Mouse (Mus musculus) heart, embryonic 12.5 days (tissue): ENCODE results near the gene Kcnd2. TPM values are rescaled to one million over a fixed set of nuclear protein-coding genes. Genes with fewer than 3 reads are reported as not detected.

Experiments
- ATAC-seq: fragments of 200-750 bp; cut with Nextera tagmentation; 2 replicates; pipeline ENCODE4 v1.8.0; 2017; ENCODE audit warnings: moderate TSS enrichment, moderate library complexity; ENCODE audit not compliant: insufficient number of reproducible peaks, low FRiP score
- H3K27ac ChIP-seq: fragments of 300-500 bp; sonication (generic); 2 replicates; pipeline ENCODE4 v1.5.1; 2016; ENCODE audit warnings: mild to moderate bottlenecking, moderate library complexity; ENCODE audit not compliant: poor library complexity, severe bottlenecking
- H3K27me3 ChIP-seq: fragments of 300-500 bp; sonication (generic); replicated peaks from 2 replicates; pipeline ENCODE4 v1.6.1; 2016; ENCODE audit warnings: mild to moderate bottlenecking, moderate library complexity
- H3K36me3 ChIP-seq: fragments of 300-500 bp; sonication (generic); 2 replicates; pipeline ENCODE4 v1.6.1; 2016; ENCODE audit warnings: mild to moderate bottlenecking, moderate library complexity
- H3K4me1 ChIP-seq: fragments of 300-500 bp; sonication (generic); replicated peaks from 2 replicates; pipeline ENCODE4 v1.6.1; 2016; ENCODE audit warnings: mild to moderate bottlenecking
- H3K4me2 ChIP-seq: fragments of 300-500 bp; sonication (generic); 2 replicates; pipeline ENCODE4 v1.6.1; 2016; ENCODE audit warnings: mild to moderate bottlenecking, moderate library complexity
- H3K4me3 ChIP-seq: fragments of 300-500 bp; sonication (generic); 2 replicates; pipeline ENCODE4 v1.5.1; 2016; ENCODE audit warnings: mild to moderate bottlenecking
- H3K9ac ChIP-seq: fragments of 300-500 bp; sonication (generic); 2 replicates; pipeline ENCODE4 v1.6.1; 2016; ENCODE audit warnings: mild to moderate bottlenecking, moderate library complexity
- H3K9me3 ChIP-seq: fragments of 300-500 bp; sonication (generic); replicated peaks from 2 replicates; pipeline ENCODE4 v1.6.1; 2016; ENCODE audit warnings: mild to moderate bottlenecking, moderate library complexity
- WGBS: fragments of 180-500 bp; shearing (Covaris S2); methylation state at CpG from one replicate; pipeline ENCODE4 v1.1.7; 2016; 5-methylcytosine and 5-hydroxymethylcytosine counted together
- polyA plus RNA-seq: library from polyadenylated mRNA; unstranded; fragments of >200 nt; fragmentation: Nextera tagmentation; extraction: Ambion mirVana; gene quantifications from 2 replicates; pipeline ENCODE4 v1.2.1, GENCODE M21; 2016

Kcnd2 gene
- polyA plus RNA-seq, 1 experiment from 2014 or later, result 2.2 TPM

DNA sequence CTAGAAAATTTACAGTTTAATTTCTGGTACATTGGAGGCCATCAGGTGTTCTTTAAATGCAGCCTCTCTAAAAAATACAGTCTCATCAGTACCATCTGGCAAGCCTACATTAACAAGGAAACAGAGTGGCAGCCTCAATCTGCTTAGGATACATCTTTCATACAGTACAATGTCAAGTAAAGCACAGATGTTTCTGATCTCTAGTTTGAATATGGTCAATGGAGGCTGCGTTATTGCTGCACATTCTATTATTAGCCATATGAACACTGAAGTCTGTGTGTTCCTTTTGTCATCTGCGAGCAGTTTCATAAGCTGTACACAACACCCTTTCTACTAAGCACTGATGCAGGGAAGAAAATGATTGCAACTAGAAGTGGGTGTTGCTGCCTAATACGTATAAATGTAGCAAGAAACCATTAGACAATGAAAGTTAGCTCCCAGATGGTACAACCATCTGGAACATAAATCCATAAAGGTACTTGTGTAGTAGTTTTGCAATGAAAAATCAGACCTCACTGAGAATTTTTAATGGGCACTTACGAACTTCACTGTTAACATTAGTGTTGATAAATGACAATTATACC is 209.0 kb downstream of the Kcnd2 start:
- Histone ChIP-seq H3K27me3 (no peaks in the 10 kb centered on the region), H3K4me2 (no peak overlapping the region), H3K9ac (no peak overlapping the region), H3K4me1 (no peaks in the 10 kb centered on the region), H3K36me3 (no peaks in the 10 kb centered on the region), H3K27ac (no peak overlapping the region), H3K9me3 (no peaks in the 10 kb centered on the region), H3K4me3 (no peak overlapping the region)
- 77% methylated on average over 4 of the region's 4 CpGs for WGBS
- no peak for ATAC-seq

DNA sequence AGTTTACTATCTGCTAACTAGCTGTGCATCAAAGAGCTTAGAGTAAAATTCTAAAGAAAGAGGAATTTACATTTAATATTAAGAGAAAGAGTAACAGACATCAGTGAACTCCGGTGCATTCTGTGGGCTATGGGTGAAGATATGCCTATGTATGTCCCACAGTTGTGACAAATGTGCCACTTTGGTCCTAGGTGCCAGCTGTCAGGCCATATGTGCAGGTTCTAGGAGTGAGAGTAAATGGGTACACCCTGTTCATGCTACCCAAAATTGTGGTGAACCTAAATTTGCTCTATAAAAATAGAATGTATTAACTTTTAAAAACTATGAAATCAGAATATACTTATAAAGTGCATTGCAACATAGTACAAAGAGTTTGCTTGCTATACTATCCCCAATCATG is 215.8 kb downstream of the Kcnd2 start:
- no peak overlapping the region for H3K4me3 ChIP-seq
- WGBS, result 84% methylated on average over 1 of the region's 1 CpGs
- H3K4me2 ChIP-seq, result no peak overlapping the region
- no peak overlapping the region for H3K27ac ChIP-seq
- no peaks in the 10 kb centered on the region for H3K27me3 ChIP-seq
- no peak for ATAC-seq
- H3K9me3 ChIP-seq, result no peaks in the 10 kb centered on the region
- no peaks in the 10 kb centered on the region for H3K4me1 ChIP-seq
- no peaks in the 10 kb centered on the region for H3K36me3 ChIP-seq
- H3K9ac ChIP-seq, result no peak overlapping the region

DNA sequence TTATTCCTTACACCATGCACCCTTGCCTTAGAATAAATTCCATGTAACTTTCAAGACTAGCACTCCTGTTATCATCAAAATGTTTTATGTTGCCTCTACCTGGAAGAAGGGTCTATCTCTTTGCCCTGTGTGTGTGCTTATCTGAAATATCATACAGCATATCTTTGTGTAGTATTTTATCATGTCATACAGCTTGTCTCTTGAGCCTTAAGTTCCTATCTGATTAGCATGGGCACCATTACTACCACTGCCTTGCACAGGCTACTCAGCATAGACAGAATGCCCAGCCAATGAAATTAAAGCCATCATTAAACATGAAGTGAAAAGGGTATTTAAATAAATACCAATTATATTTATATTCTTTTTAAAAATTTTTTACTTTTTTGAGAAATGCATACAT is 249.4 kb downstream of the Kcnd2 start:
- H3K36me3 ChIP-seq, result no peaks in the 10 kb centered on the region
- H3K4me2 ChIP-seq, result no peak overlapping the region
- ATAC-seq, result no peak
- no peaks in the 10 kb centered on the region for H3K9me3 ChIP-seq
- H3K4me3 ChIP-seq, result no peak overlapping the region
- H3K4me1 ChIP-seq, result peaks cover 4% of the 10 kb centered on the region; the same call in 1 of the 2 replicates
- H3K27ac ChIP-seq, result no peak overlapping the region
- no peaks in the 10 kb centered on the region for H3K27me3 ChIP-seq
- H3K9ac ChIP-seq, result no peak overlapping the region

DNA sequence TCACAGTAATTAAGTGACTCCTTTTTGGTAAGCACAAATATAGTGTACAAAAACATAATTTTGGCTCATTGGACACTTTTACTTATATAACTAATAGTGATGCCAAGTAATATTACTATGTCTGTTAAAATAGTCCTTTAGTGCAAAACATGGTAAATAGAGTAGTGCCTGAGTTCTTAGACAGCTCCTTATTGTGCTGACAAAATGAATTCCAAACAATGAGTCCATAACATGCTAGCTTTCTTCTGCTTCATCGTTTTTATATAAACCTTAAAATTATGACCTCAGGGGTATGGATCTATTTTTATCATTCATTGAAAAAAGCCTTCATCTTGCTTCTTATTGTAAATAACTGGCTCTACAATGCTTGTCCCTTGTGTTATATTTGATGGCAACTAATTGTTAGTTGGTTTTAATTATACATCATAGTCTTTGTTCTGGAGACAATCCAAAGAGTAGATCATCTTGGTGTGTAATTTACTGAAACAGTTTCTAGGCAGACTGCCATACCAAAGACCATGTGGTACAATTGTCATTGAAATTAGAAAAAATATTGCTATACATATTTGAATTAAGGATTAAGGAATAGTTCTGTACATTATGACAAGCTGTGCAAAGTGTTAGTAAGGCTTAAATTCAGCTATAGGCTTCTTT is 256.7 kb downstream of the Kcnd2 start:
- peaks cover 4% of the 10 kb centered on the region; the same call in 1 of the 2 replicates for H3K4me1 ChIP-seq
- no peak overlapping the region for H3K9ac ChIP-seq
- H3K4me3 ChIP-seq, result no peak overlapping the region
- ATAC-seq, result no peak
- no peak overlapping the region for H3K4me2 ChIP-seq
- no peaks in the 10 kb centered on the region for H3K27me3 ChIP-seq
- no peak overlapping the region for H3K27ac ChIP-seq
- no peaks in the 10 kb centered on the region for H3K36me3 ChIP-seq
- H3K9me3 ChIP-seq, result no peaks in the 10 kb centered on the region
- WGBS, result 67% methylated on average over 1 of the region's 1 CpGs

DNA sequence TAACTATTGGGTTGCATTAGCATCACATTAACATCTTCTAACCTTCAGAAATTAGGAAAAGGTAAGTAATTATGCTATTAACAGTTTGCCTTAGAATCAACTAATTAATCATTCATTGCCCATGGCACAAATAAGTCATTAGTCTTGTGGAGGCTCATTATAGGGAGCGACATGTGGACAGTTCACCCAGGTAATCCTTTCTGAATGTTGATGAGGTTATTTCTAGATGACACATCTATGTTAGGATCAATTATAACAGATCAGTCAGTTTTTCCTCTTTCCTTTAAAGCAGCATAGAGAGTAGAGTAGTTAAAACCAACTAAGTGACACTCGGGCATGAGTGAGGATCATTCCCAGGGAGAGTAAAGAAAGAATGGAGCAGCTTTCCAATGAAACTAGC is 267.4 kb downstream of the Kcnd2 start:
- Histone ChIP-seq H3K4me3 (no peak overlapping the region), H3K27ac (no peak overlapping the region), H3K4me1 (no peaks in the 10 kb centered on the region), H3K36me3 (no peaks in the 10 kb centered on the region), H3K9ac (no peak overlapping the region), H3K4me2 (no peak overlapping the region), H3K9me3 (no peaks in the 10 kb centered on the region), H3K27me3 (no peaks in the 10 kb centered on the region)
- 85% methylated on average over 2 of the region's 2 CpGs for WGBS
- ATAC-seq, result no peak

DNA sequence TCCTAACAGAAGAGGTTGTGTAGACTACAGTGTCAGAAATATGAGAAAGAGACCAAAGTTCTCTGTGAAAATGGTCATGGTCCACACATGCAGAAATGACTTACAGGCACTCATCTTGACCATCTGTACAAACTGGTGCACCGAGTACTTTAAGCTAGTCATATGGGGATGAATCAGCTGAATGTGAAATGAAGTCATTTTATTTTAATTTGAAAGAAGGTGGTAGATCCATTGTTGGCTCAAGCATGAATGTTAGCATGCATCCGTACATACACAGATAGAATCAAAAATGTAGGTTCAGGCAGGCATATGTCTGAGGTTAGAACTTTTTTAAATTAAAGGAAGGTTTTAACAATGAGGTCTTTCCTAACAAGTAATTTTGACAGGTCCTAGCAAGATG is 273.2 kb downstream of the Kcnd2 start:
- Histone ChIP-seq H3K4me1 (no peaks in the 10 kb centered on the region), H3K36me3 (no peaks in the 10 kb centered on the region), H3K27ac (no peak overlapping the region), H3K4me3 (no peak overlapping the region), H3K4me2 (no peak overlapping the region), H3K9me3 (peaks cover 3% of the 10 kb centered on the region; the same call in 1 of the 2 replicates), H3K27me3 (no peaks in the 10 kb centered on the region), H3K9ac (no peak overlapping the region)
- no peak for ATAC-seq
- WGBS, result 83% methylated on average over 2 of the region's 2 CpGs

DNA sequence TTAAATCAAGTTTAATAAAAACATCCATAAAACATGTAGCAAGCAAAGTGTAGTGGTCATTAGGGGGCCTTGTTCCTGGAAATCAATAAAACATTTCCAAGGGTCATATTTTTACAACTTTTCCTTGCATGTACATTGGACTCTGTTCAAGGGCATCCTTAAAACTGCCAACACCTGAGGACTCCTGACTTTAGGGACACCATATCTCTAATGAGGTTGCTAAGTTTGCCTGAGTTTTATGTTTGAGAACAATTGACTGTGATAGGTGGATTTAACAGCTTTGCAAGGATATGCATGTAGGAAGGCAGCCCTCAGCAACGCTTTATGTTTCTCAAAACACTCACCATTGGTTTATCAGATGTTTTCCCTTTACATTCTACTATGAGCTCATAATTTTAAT is 287.6 kb downstream of the Kcnd2 start:
- no peak overlapping the region for H3K4me2 ChIP-seq
- no peaks in the 10 kb centered on the region for H3K9me3 ChIP-seq
- no peaks in the 10 kb centered on the region for H3K36me3 ChIP-seq
- H3K27ac ChIP-seq, result no peak overlapping the region
- 77% methylated on average over 1 of the region's 1 CpGs for WGBS
- no peaks in the 10 kb centered on the region for H3K27me3 ChIP-seq
- H3K4me3 ChIP-seq, result no peak overlapping the region
- no peaks in the 10 kb centered on the region for H3K4me1 ChIP-seq
- no peak overlapping the region for H3K9ac ChIP-seq
- no peak for ATAC-seq

DNA sequence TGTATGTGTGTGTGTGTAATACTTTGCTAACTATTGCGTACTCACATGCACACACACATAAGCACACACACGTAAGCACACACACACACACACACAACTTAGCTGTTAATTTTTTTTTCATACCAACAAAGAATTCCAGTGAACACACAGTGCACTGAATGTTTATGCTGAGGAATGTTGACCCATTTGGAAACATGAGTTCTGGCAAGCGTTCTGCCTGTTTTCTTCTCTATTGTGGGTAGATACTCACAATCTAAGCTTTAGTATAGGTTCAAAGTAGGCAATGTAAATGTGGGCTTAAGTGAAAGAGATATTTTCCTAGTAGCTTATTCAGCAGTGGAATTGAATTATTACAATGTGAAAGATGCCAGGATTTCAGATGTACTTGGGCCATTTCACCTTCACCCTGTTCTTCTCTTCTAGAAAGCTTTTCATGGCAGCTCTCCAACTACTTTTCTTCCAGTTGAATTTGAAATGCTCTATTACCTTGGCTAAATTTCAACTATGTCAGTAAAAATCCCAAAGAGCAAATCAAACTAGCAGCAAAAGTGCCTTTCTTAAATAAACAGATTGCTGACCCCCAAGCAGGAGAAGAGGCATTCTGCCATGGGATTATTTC is 295.4 kb downstream of the Kcnd2 start:
- ATAC-seq, result no peak
- no peaks in the 10 kb centered on the region for H3K9me3 ChIP-seq
- WGBS, result 81% methylated on average over 3 of the region's 3 CpGs
- H3K9ac ChIP-seq, result no peak overlapping the region
- H3K27ac ChIP-seq, result no peak overlapping the region
- H3K36me3 ChIP-seq, result no peaks in the 10 kb centered on the region
- H3K4me1 ChIP-seq, result no peaks in the 10 kb centered on the region
- no peak overlapping the region for H3K4me2 ChIP-seq
- no peaks in the 10 kb centered on the region for H3K27me3 ChIP-seq
- H3K4me3 ChIP-seq, result no peak overlapping the region

DNA sequence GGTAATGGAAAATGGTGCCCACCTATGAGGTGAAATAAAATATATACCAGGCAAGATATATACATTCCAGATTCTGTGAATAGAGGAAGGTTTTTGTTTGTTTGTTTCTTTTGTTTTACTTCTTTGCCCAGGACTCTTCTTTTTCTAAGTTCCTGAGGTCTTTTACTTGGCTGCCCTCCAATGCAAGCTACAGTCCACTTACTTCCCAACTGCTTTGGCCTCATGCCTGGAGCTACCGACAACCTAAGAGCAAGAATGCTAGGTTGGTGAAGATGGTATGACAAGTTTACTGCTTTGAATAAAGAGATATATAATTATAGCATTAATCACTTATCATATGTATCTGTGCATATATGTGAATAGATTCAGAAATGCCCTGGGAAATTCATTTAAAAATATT is 305.0 kb downstream of the Kcnd2 start:
- Histone ChIP-seq H3K4me2 (no peak overlapping the region), H3K9me3 (no peaks in the 10 kb centered on the region), H3K4me3 (no peak overlapping the region), H3K36me3 (no peaks in the 10 kb centered on the region), H3K4me1 (no peaks in the 10 kb centered on the region), H3K9ac (no peak overlapping the region), H3K27ac (no peak overlapping the region), H3K27me3 (no peaks in the 10 kb centered on the region)
- no peak for ATAC-seq
- 49% methylated on average over 1 of the region's 1 CpGs for WGBS

DNA sequence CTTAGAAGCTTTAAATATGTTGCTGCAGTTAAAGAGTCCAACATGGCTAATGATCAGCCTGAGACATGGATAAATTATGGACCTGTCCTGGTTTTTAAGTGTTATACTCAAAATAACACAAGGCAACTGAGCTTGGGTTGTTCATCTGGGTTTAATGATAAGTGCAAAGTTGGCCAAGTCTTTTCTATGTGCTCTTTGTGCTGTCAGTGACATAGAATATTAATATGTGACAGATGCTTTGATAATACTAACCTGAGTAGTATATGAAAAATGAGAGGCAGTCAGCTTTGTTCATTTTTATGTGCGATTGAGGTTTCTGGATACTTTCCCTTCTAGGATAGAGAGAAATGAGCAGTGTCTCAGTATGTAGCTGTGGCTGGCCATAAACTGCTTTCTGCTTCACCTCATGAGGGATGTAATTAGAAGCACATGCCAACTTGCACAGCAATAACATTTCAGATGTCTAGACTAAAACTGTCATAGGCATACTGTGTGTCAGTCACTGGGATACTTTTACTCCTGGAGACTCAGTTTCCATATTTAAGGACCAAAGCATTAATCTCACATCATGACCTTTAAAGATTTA is 312.3 kb downstream of the Kcnd2 start:
- no peak overlapping the region for H3K4me3 ChIP-seq
- no peaks in the 10 kb centered on the region for H3K9me3 ChIP-seq
- H3K4me1 ChIP-seq, result no peaks in the 10 kb centered on the region
- H3K27ac ChIP-seq, result no peak overlapping the region
- WGBS, result 78% methylated on average over 1 of the region's 1 CpGs
- no peak for ATAC-seq
- H3K36me3 ChIP-seq, result no peaks in the 10 kb centered on the region
- H3K4me2 ChIP-seq, result no peak overlapping the region
- H3K9ac ChIP-seq, result no peak overlapping the region
- H3K27me3 ChIP-seq, result no peaks in the 10 kb centered on the region

DNA sequence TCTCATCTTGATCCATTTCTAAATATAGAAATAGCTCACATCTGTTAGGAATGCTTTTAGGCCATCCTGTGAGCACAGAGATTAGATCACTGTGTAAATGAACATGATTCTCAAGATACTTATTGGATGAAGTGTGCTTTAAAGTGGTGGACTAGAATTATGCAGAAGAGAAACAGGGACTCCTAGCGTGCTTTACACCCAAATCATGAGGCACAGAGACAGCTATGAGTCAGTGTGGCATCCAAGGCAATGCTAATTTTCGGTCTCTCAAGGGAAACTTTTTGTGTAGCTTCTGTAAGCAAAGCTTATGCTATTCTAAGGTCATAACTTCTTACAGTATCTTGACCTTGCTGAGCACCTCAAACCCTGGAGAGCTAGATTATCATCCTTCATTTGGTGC is 318.7 kb downstream of the Kcnd2 start:
- Histone ChIP-seq H3K9ac (no peak overlapping the region), H3K4me3 (no peak overlapping the region), H3K36me3 (no peaks in the 10 kb centered on the region), H3K4me1 (no peaks in the 10 kb centered on the region), H3K27ac (no peak overlapping the region), H3K27me3 (no peaks in the 10 kb centered on the region), H3K9me3 (no peaks in the 10 kb centered on the region), H3K4me2 (no peak overlapping the region)
- WGBS, result 65% methylated on average over 2 of the region's 2 CpGs
- ATAC-seq, result no peak
